Mouse (Mus musculus): ENCODE results near the gene Trim29. TPM values are rescaled to one million over a fixed set of nuclear protein-coding genes. Genes with fewer than 3 reads are reported as not detected.

Gene Trim29
- polyA plus RNA-seq (2012; rRNA removed), result 41.5 and 49.4 TPM in 2 replicates
- 68.8 and 77.6 TPM in 2 replicates for polyA plus RNA-seq (2014; fragmentation: Nextera tagmentation; extraction: Ambion mirVana)

DNA sequence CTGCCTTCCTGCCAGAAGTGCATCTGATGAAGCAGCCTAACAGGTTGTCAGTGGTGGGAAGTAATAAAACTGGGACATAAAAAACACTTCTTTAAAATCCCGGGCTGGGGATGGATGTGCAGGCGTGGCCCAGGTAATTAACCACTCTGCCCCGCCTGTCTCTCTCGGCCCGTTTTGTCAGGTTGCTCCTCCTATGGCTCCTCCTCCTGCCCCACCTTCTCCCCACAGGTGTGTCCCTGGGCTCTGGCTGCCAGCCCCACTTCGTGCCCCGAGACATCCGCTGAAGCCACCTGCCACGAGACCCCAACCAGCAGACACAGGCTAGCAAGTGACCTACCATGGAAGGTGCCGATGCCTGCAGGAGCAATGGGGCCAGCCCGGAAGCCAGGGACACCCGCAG lies at the start of gene Trim29:
Gene Trim29 (plus strand): TSS at position 311 of the 400 bp plus-strand sequence.
- WGBS, result 36% methylated on average over 12 of the region's 12 CpGs
- no peak for TF ChIP-seq POLR2A (IDR thresholded peaks at IDR 0.05; ENCODE audit: borderline replicate concordance, extremely low read depth, insufficient read depth, insufficient read length)
- H3K9me3 ChIP-seq (ENCODE audit: control insufficient read depth, low read length), result no peaks in the 10 kb centered on the region
- no peak within 1 kb of the TSS for H3K9ac ChIP-seq (ENCODE audit: low read depth, low read length, severe bottlenecking)
- peak within 1 kb of the TSS; percentile 17; the same call in 1 of the 2 replicates for H3K4me2 ChIP-seq (replicated peaks; ENCODE audit: low read depth, low read length, severe bottlenecking)
- H3K27me3 ChIP-seq (ENCODE audit: control insufficient read depth, insufficient read depth, low read length), result no peaks in the 10 kb centered on the region
- DNase-seq (ENCODE audit: low spot score) (no peak), ATAC-seq (ENCODE audit: low FRiP score, low read depth) (no peak)
- H3K27ac ChIP-seq (replicated peaks; ENCODE audit: low read depth, low read length), result no peak within 1 kb of the TSS
- no peaks in the 10 kb centered on the region for H3K36me3 ChIP-seq (ENCODE audit: control insufficient read depth, insufficient read depth, low read length)
- no peaks in the 10 kb centered on the region for H3K4me1 ChIP-seq (ENCODE audit: control insufficient read depth, insufficient read depth, low read length)
- H3K4me3 ChIP-seq (replicated peaks; ENCODE audit: low read length), result 0 out of 2 replicates have a peak within 1 kb of the TSS, but pooled peaks have one; percentile 10

DNA sequence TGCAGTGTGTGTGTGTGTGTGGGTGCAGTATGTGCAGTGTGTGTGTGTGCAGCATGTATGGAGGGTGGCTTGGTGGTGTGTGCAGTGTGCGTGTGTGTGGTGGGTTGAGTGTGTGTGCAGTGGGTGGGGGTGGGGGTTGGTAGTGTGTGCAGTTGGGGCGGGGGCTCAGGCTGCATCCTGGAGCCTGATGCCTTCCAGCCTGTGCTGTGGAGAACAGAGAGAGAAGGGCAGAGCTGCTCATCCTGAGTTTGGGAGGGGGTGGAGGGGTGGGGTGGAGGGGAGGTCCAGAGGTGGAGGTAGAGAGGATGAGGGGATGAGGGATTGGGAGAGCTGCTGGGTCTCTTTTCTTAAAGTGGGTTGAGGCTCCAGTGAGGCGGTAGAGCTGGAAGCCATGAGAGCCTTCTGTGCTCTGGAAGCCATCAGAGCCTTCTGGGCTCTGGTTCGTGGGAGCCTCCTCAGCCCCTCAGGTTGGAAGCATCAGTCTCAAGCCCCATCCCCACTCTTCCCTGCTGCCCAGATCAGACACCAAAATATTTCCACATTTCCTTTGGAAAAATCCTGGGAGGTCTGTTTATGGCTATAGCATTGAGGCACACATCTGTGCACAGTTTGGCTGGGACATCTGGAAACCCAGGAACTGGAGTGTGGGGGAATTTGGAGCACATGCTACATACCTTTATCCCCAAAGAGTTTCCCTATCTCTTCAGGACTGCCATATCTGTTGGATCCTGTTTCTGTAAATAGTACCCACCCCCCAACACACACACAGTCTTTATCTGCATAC lies 49.3 kb upstream of the Trim29 start:
- Histone ChIP-seq H3K4me2 (replicated peaks; ENCODE audit: low read depth, low read length, severe bottlenecking) (peak overlapping the region; percentile 28; the same call in 1 of the 2 replicates), H3K27me3 (ENCODE audit: control insufficient read depth, insufficient read depth, low read length) (no peaks in the 10 kb centered on the region), H3K27ac (replicated peaks; ENCODE audit: low read depth, low read length) (peak overlapping the region; percentile 87), H3K36me3 (ENCODE audit: control insufficient read depth, insufficient read depth, low read length) (no peaks in the 10 kb centered on the region), H3K9ac (ENCODE audit: low read depth, low read length, severe bottlenecking) (peak overlapping the region; percentile 25; the same call in 1 of the 2 replicates), H3K9me3 (ENCODE audit: control insufficient read depth, low read length) (no peaks in the 10 kb centered on the region), H3K4me1 (ENCODE audit: control insufficient read depth, insufficient read depth, low read length) (peaks cover 56% of the 10 kb centered on the region), H3K4me3 (replicated peaks; ENCODE audit: low read length) (no peak overlapping the region)
- DNase-seq (ENCODE audit: low spot score) (peak; percentile 87), ATAC-seq (ENCODE audit: low FRiP score, low read depth) (peak; percentile 74)
- TF ChIP-seq POLR2A (IDR thresholded peaks at IDR 0.05; ENCODE audit: borderline replicate concordance, extremely low read depth, insufficient read depth, insufficient read length), result no peak
- WGBS, result 25% methylated on average over 3 of the region's 4 CpGs

DNA sequence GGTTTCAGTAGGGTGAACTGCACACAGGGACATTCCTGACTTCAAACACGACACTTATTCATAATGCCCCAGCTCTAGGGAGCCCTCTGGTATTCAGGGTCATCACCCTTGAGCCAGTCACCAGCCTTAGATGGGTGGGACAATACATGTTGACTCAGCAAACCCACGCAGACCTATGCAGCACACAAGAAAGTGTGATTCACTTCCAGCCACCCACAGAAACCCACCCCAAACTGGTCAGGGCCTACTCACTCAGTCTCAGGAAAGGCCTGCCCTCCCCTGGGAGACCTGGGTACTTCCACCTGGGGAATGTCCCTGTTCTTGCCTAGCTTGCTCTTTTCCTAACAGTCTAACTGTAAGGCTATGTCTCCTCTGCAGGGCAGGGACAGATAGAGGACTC lies 48.7 kb upstream of the Trim29 start:
- TF ChIP-seq POLR2A (IDR thresholded peaks at IDR 0.05; ENCODE audit: borderline replicate concordance, extremely low read depth, insufficient read depth, insufficient read length), result no peak
- 17% methylated on average over 2 of the region's 2 CpGs for WGBS
- Histone ChIP-seq H3K4me1 (ENCODE audit: control insufficient read depth, insufficient read depth, low read length) (peaks cover 55% of the 10 kb centered on the region), H3K9me3 (ENCODE audit: control insufficient read depth, low read length) (no peaks in the 10 kb centered on the region), H3K27me3 (ENCODE audit: control insufficient read depth, insufficient read depth, low read length) (no peaks in the 10 kb centered on the region), H3K4me2 (replicated peaks; ENCODE audit: low read depth, low read length, severe bottlenecking) (peak overlapping the region; percentile 4; the same call in 1 of the 2 replicates), H3K36me3 (ENCODE audit: control insufficient read depth, insufficient read depth, low read length) (no peaks in the 10 kb centered on the region), H3K9ac (ENCODE audit: low read depth, low read length, severe bottlenecking) (no peak overlapping the region), H3K27ac (replicated peaks; ENCODE audit: low read depth, low read length) (peak overlapping the region; percentile 87), H3K4me3 (replicated peaks; ENCODE audit: low read length) (no peak overlapping the region)
- DNase-seq (ENCODE audit: low spot score) (no peak), ATAC-seq (ENCODE audit: low FRiP score, low read depth) (no peak)

DNA sequence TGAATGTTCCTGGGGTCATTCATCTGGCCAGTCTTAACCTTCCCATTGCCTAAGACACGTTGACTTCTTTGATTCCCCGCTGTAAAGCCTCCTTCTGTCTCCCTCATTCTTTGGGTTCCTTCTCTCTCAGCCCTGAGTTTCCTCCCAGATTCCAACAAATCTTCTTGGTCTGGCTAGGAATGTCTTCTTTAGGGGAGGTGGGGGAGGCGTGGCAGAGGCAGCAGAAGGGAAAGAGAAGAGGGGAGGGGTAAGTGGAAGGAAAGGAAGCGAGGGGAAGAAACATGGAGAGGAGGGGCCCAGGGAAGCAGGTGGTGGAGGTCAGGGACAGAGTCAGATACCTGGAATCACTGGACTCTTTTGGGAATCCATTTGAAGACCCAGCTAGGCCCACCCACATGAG lies 48.3 kb upstream of the Trim29 start:
- Histone ChIP-seq H3K9me3 (ENCODE audit: control insufficient read depth, low read length) (no peaks in the 10 kb centered on the region), H3K4me3 (replicated peaks; ENCODE audit: low read length) (no peak overlapping the region), H3K27ac (replicated peaks; ENCODE audit: low read depth, low read length) (peak overlapping the region; percentile 87), H3K9ac (ENCODE audit: low read depth, low read length, severe bottlenecking) (no peak overlapping the region), H3K27me3 (ENCODE audit: control insufficient read depth, insufficient read depth, low read length) (no peaks in the 10 kb centered on the region), H3K4me2 (replicated peaks; ENCODE audit: low read depth, low read length, severe bottlenecking) (peak overlapping the region; percentile 4; the same call in 1 of the 2 replicates), H3K36me3 (ENCODE audit: control insufficient read depth, insufficient read depth, low read length) (no peaks in the 10 kb centered on the region), H3K4me1 (ENCODE audit: control insufficient read depth, insufficient read depth, low read length) (peaks cover 55% of the 10 kb centered on the region)
- ATAC-seq (ENCODE audit: low FRiP score, low read depth) (peak; percentile 24), DNase-seq (ENCODE audit: low spot score) (no peak)
- 35% methylated on average over 4 of the region's 4 CpGs for WGBS
- no peak for TF ChIP-seq POLR2A (IDR thresholded peaks at IDR 0.05; ENCODE audit: borderline replicate concordance, extremely low read depth, insufficient read depth, insufficient read length)

DNA sequence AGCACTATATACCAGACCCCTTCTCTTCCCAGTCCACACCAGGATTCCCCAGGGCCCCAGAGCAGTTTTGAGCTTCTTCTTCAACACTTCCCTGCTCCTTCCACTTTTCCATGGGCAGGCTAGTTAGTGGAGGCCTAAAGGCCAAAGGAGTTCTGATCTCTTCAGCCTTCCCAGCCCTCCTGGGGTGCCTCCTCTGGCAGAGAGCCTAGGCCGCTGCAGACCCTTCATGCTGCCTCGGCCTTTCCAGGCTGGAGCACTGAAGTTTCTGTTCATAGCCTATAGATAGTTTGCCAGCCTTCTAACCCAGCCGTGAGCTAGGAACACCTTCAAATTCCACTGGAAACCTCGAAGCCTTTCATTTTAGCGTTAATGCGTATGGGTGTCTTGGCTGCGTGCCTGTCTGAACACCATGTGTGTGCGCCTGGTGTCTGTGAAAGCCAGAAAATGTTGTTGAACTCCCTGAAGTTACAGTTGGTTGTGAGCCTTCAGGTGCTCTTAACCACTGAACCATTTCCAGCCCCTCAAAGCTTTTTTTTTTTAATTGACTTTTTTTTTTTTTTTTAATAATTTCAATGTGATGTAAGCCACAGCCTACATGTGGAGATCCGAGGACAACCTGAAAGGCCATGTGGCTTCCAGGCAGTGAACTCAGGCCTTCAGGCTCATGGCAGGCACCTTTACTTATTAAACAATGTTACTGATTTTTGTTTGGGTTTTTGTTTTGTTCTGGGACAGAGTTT lies 47.7 kb upstream of the Trim29 start:
- H3K36me3 ChIP-seq (ENCODE audit: control insufficient read depth, insufficient read depth, low read length), result no peaks in the 10 kb centered on the region
- no peak for TF ChIP-seq POLR2A (IDR thresholded peaks at IDR 0.05; ENCODE audit: borderline replicate concordance, extremely low read depth, insufficient read depth, insufficient read length)
- no peak overlapping the region for H3K9ac ChIP-seq (ENCODE audit: low read depth, low read length, severe bottlenecking)
- H3K27ac ChIP-seq (replicated peaks; ENCODE audit: low read depth, low read length), result peak overlapping the region; percentile 87
- ATAC-seq (ENCODE audit: low FRiP score, low read depth) (peak; percentile 36), DNase-seq (ENCODE audit: low spot score) (peak; percentile 76)
- H3K9me3 ChIP-seq (ENCODE audit: control insufficient read depth, low read length), result no peaks in the 10 kb centered on the region
- no peaks in the 10 kb centered on the region for H3K27me3 ChIP-seq (ENCODE audit: control insufficient read depth, insufficient read depth, low read length)
- WGBS, result 19% methylated on average over 9 of the region's 9 CpGs
- no peak overlapping the region for H3K4me2 ChIP-seq (replicated peaks; ENCODE audit: low read depth, low read length, severe bottlenecking)
- peaks cover 55% of the 10 kb centered on the region for H3K4me1 ChIP-seq (ENCODE audit: control insufficient read depth, insufficient read depth, low read length)
- no peak overlapping the region for H3K4me3 ChIP-seq (replicated peaks; ENCODE audit: low read length)
